Mouse (Mus musculus) thymus, adult 2 months (tissue): Measurements from ENCODE around the gene Btbd8.

Experiments
- CTCF ChIP-seq: fragments of 200-500 bp; IDR thresholded peaks from 2 replicates; pipeline ENCODE4 v1.5.1; 2012; ENCODE audit warnings: mild to moderate bottlenecking, control low read depth, low read length, moderate library complexity, borderline replicate concordance; ENCODE audit not compliant: control insufficient read depth, poor library complexity, insufficient read depth; ENCODE audit errors: extremely low read depth
- POLR2A ChIP-seq: fragments of 200-500 bp; IDR thresholded peaks from 2 replicates; pipeline ENCODE4 v1.6.1; 2012; ENCODE audit warnings: mild to moderate bottlenecking, low read length, control low read depth, moderate library complexity; ENCODE audit not compliant: control insufficient read depth, poor library complexity, insufficient read depth; ENCODE audit errors: extremely low read depth

GRCm38 (mm10) chr5:107480194-107480593, 42.4 kb downstream of the Btbd8 start:
- TF ChIP-seq CTCF (no peak), POLR2A (no peak)
